Mouse (Mus musculus) lung, postnatal 0 days (tissue): ENCODE measurements at regions not wholly inside any gene's neighbourhood (a gene's known extent, or its start where the extent isn't known, plus 50 kb on each side); places are given as distances from the start of the nearest gene placed in this dataset.

Source experiments
- CTCF ChIP-seq: IDR thresholded peaks from 2 replicates; pipeline ENCODE4 v1.5.1; 2016; ENCODE audit warnings: antibody characterized with exemption, mild to moderate bottlenecking
- EP300 ChIP-seq: IDR thresholded peaks from 2 replicates; pipeline ENCODE4 v1.6.1; 2016; ENCODE audit warnings: antibody characterized with exemption, mild to moderate bottlenecking, control low read depth

- TF ChIP-seq CTCF (no peak), EP300 (no peak)
Measured at GRCm38 (mm10) chr5:80766591-80766990, 253.3 kb upstream of the Adgrl3 start.
